Comparison of ENCODE assay signal across 24 mouse cellular contexts in genomic region chr15:92547294-92547911, GRCm38 (mm10).
DNase-seq lines count a peak whose midpoint lies in the region; ATAC-seq lines count a peak whose summit lies in the region.
"Had no signal": no experiment of that assay in that cellular context is flagged by ENCODE, and none has a peak within 500 bp of the region (broad histone marks: within the 10 kb centered on the region; RNA-seq: fewer than 3 reads in every experiment).

No protein-coding gene starts in this region.

- H3K27ac ChIP-seq in neural tube, embryonic 13.5 days (replicated peaks): 0 out of 2 replicates have a peak overlapping the region, but pooled peaks have one; percentile 18
- H3K27ac ChIP-seq: embryonic facial prominence, embryonic 12.5 days; forebrain, embryonic 12.5 days; hindbrain, embryonic 14.5 days; midbrain, embryonic 15.5 days; stomach, embryonic 15.5 days had no signal

- H3K4me1 ChIP-seq in neural tube, embryonic 13.5 days (replicated peaks): peaks cover 8% of the 10 kb centered on the region
- H3K4me1 ChIP-seq: embryonic facial prominence, embryonic 12.5 days; midbrain, embryonic 15.5 days; stomach, embryonic 15.5 days had no signal

- no peak overlapping the region for H3K4me3 ChIP-seq in neural tube, embryonic 13.5 days
- H3K4me3 ChIP-seq: embryonic facial prominence, embryonic 12.5 days; forebrain, embryonic 12.5 days; midbrain, embryonic 15.5 days; myocyte; neural tube, embryonic 15.5 days; stomach, embryonic 15.5 days had no signal

- 40% methylated on average over 9 of the region's 9 CpGs for WGBS in neural tube, embryonic 13.5 days

- H3K4me2 ChIP-seq in neural tube, embryonic 13.5 days: no peak overlapping the region
- H3K4me2 ChIP-seq: embryonic facial prominence, embryonic 12.5 days; forebrain, embryonic 12.5 days; hindbrain, embryonic 14.5 days; midbrain, embryonic 15.5 days; neural tube, embryonic 15.5 days; stomach, embryonic 15.5 days had no signal

- peak; percentile 8 for DNase-seq in kidney, adult 11 months
- no peak for DNase-seq in kidney, postnatal 36 days
- DNase-seq in neural tube, embryonic 10.5 days (ENCODE audit: extremely low spot score, low spot score): no peak
- peak; percentile 2 for DNase-seq in kidney, postnatal 14 days
- DNase-seq in frontal cortex, postnatal 36 days (ENCODE audit: low spot score in 2 of 2): no peak
- no peak for DNase-seq in adrenal gland, postnatal 36 days
- DNase-seq: adrenal gland, postnatal 14 days; cerebellum, adult 11 months; cerebellum, postnatal 10 days; gastrocnemius, postnatal 25 days; heart, postnatal 36 days; left cerebral cortex, postnatal 4 days; lung, postnatal 4 days; right cerebral cortex, adult 18-20 months; thymus, postnatal 25 days had no signal

- no peak overlapping the region for H3K9ac ChIP-seq in neural tube, embryonic 13.5 days
- H3K9ac ChIP-seq: embryonic facial prominence, embryonic 12.5 days; forebrain, embryonic 12.5 days; hindbrain, embryonic 14.5 days; midbrain, embryonic 15.5 days; neural tube, embryonic 15.5 days; stomach, embryonic 15.5 days had no signal

- ATAC-seq in neural tube, embryonic 13.5 days (ENCODE audit: low read depth): no peak
- ATAC-seq: midbrain, embryonic 15.5 days had no signal

- H3K27me3 ChIP-seq in neural tube, embryonic 13.5 days: no peaks in the 10 kb centered on the region
- H3K27me3 ChIP-seq: embryonic facial prominence, embryonic 12.5 days; forebrain, embryonic 12.5 days; midbrain, embryonic 15.5 days; neural tube, embryonic 15.5 days; stomach, embryonic 15.5 days had no signal

- no peaks in the 10 kb centered on the region for H3K36me3 ChIP-seq in neural tube, embryonic 13.5 days
- H3K36me3 ChIP-seq: embryonic facial prominence, embryonic 12.5 days; forebrain, embryonic 12.5 days; G1E; midbrain, embryonic 15.5 days; neural tube, embryonic 15.5 days; stomach, embryonic 15.5 days had no signal

- H3K9me3 ChIP-seq in neural tube, embryonic 13.5 days: no peaks in the 10 kb centered on the region
- H3K9me3 ChIP-seq: embryonic facial prominence, embryonic 12.5 days; forebrain, embryonic 12.5 days; midbrain, embryonic 15.5 days; neural tube, embryonic 15.5 days; stomach, embryonic 15.5 days had no signal

Comparison
In these comparisons a context has a peak if more than half of its experiments do, and no peak if none do; other contexts are left out.
1. DNase-seq: peak in kidney, adult 11 months (single experiment) and kidney, postnatal 14 days (single experiment); none in kidney, postnatal 36 days (0 of 2), neural tube, embryonic 10.5 days (single experiment), frontal cortex, postnatal 36 days (0 of 2) and adrenal gland, postnatal 36 days (0 of 2).